Mouse (Mus musculus): Measurements from ENCODE around the gene Fam198a. TPM values are rescaled to one million over a fixed set of nuclear protein-coding genes. Genes with fewer than 3 reads are reported as not detected.

Gene Fam198a
- total and polyA plus RNA-seq, 3 experiments: 0.12 to 0.26 TPM; not detected in 1

DNA sequence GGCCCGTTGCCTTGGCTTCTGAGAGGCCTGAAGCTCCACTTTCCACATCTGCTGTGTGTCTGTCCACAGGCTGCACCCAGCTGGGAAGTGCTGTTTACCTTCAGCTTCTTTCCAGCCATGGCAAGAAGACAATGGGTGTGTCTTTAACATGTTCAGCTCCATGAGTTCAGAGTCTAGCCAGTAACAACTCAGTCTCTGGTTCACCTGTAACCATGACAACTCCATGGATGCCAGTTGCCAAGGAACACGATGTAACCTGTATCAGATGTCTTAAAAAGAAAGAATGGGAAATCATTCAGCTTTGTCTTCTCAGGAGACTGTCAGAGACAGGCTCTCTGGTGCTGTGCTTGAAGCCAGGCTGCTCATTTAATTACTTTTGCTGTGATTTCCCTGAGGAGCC is 58.1 kb downstream of the Fam198a start:
- Histone ChIP-seq H3K27ac (ENCODE audit: control insufficient read depth, low read depth, low read length) (no peak overlapping the region), H3K9ac (ENCODE audit: control insufficient read depth, low read depth, low read length, poor library complexity, severe bottlenecking) (no peak overlapping the region), H3K4me1 (ENCODE audit: control insufficient read depth in 1 of 2, insufficient read depth in 2 of 2, low read length in 2 of 2) (no peaks in the 10 kb centered on the region), H3K27me3 (ENCODE audit: control insufficient read depth in 1 of 2, insufficient read depth in 2 of 2, low read length in 2 of 2) (no peaks in the 10 kb centered on the region), H3K79me2 (ENCODE audit: control insufficient read depth, insufficient read depth, low read length, poor library complexity) (no peaks in the 10 kb centered on the region), H3K36me3 (ENCODE audit: control insufficient read depth in 1 of 2, insufficient read depth in 2 of 2, low read length in 2 of 2) (no peaks in the 10 kb centered on the region), H3K4me3 (ENCODE audit: control insufficient read depth in 1 of 2, insufficient read depth in 1 of 2, low read depth in 2 of 2, low read length in 2 of 2) (no peak overlapping the region), H3K9me3 (replicated peaks; ENCODE audit: insufficient read depth, low read length) (no peaks in the 10 kb centered on the region)
- TF ChIP-seq BHLHE40 (IDR thresholded peaks at IDR 0.05; ENCODE audit: borderline replicate concordance, low read depth, low read length) (no peak), ZMIZ1 (IDR thresholded peaks at IDR 0.05; ENCODE audit: low read depth, low read length) (no peak), POLR2AphosphoS5 (IDR thresholded peaks at IDR 0.05; ENCODE audit: borderline replicate concordance, low read depth, low read length) (no peak), MAX (IDR thresholded peaks at IDR 0.05; ENCODE audit: low read length) (no peak), SIN3A (IDR thresholded peaks at IDR 0.05; ENCODE audit: low read length) (no peak), GATA1 (IDR thresholded peaks at IDR 0.05; ENCODE audit: low read depth, low read length) (no peak), CHD1 (IDR thresholded peaks at IDR 0.05; ENCODE audit: low read depth, low read length) (no peak), UBTF (IDR thresholded peaks at IDR 0.05; ENCODE audit: borderline replicate concordance, insufficient read depth, low read depth, low read length) (no peak), SMC3 (IDR thresholded peaks at IDR 0.05; ENCODE audit: low read depth, low read length) (no peak), USF2 (IDR thresholded peaks at IDR 0.05; ENCODE audit: borderline replicate concordance in 1 of 2, insufficient read depth in 1 of 2, low read depth in 1 of 2, low read length in 2 of 2) (no peak), MYC (IDR thresholded peaks at IDR 0.05; ENCODE audit: low read depth, low read length) (no peak), E2F4 (IDR thresholded peaks at IDR 0.05; ENCODE audit: borderline replicate concordance, low read depth, low read length) (no peak), RAD21 (IDR thresholded peaks at IDR 0.05; ENCODE audit: low read depth, low read length) (no peak), CTCF (IDR thresholded peaks at IDR 0.05 in 2 of 3, conservative IDR thresholded peaks at IDR 0.05 in 1 of 3; ENCODE audit: control insufficient read depth in 1 of 3, insufficient read depth in 1 of 3, low read depth in 2 of 3, low read length in 3 of 3, poor library complexity in 1 of 3, severe bottlenecking in 1 of 3) (no peak), CHD2 (IDR thresholded peaks at IDR 0.05; ENCODE audit: low read length) (no peak), KAT2A (conservative IDR thresholded peaks at IDR 0.05; ENCODE audit: low read depth, low read length) (no peak)
- no peak for DNase-seq (ENCODE audit: low read depth, low spot score)

DNA sequence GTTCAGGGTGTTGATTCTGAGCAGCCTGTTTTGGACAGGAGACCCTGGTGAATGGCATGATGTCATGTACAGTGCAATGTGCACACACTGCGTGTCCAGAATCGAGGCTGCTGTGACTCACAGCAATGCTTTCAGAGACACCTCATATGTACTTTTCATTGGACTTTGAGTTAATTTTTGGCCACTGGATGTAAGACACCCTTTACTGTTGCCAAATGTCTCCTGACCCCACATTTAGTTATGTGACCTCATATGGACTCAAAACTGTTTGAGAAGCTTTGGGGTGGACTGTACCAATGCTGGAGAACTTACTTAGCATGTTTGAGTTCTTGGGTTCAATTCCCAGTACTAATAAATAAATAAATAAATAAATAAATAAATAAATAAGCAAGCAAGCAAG is 60.0 kb downstream of the Fam198a start:
- H3K27me3 ChIP-seq (ENCODE audit: control insufficient read depth in 1 of 2, insufficient read depth in 2 of 2, low read length in 2 of 2): no peaks in the 10 kb centered on the region
- no peak overlapping the region for H3K4me3 ChIP-seq (ENCODE audit: control insufficient read depth in 1 of 2, insufficient read depth in 1 of 2, low read depth in 2 of 2, low read length in 2 of 2)
- no peaks in the 10 kb centered on the region for H3K79me2 ChIP-seq (ENCODE audit: control insufficient read depth, insufficient read depth, low read length, poor library complexity)
- H3K4me1 ChIP-seq (ENCODE audit: control insufficient read depth in 1 of 2, insufficient read depth in 2 of 2, low read length in 2 of 2): no peaks in the 10 kb centered on the region
- DNase-seq (ENCODE audit: low read depth, low spot score): no peak
- H3K9ac ChIP-seq (ENCODE audit: control insufficient read depth, low read depth, low read length, poor library complexity, severe bottlenecking): no peak overlapping the region
- no peak overlapping the region for H3K27ac ChIP-seq (ENCODE audit: control insufficient read depth, low read depth, low read length)
- TF ChIP-seq NRF1 (IDR thresholded peaks at IDR 0.05; ENCODE audit: insufficient read depth, low read depth, low read length, poor library complexity, severe bottlenecking): no peak
- TF ChIP-seq SIN3A (IDR thresholded peaks at IDR 0.05; ENCODE audit: low read length): no peak
- TF ChIP-seq ZNF384 (IDR thresholded peaks at IDR 0.05; ENCODE audit: low read depth, low read length): no peak
- no peak for TF ChIP-seq SMC3 (IDR thresholded peaks at IDR 0.05; ENCODE audit: low read depth, low read length)
- TF ChIP-seq ZC3H11A (IDR thresholded peaks at IDR 0.05; ENCODE audit: low read depth, low read length): no peak
- no peak for TF ChIP-seq NELFE (IDR thresholded peaks at IDR 0.05; ENCODE audit: low read depth, low read length)
- TF ChIP-seq TCF12 (IDR thresholded peaks at IDR 0.05; ENCODE audit: low read depth, low read length): no peak
- TF ChIP-seq GABPA (IDR thresholded peaks at IDR 0.05; ENCODE audit: low read depth, low read length): no peak
- no peak for TF ChIP-seq CTCF (IDR thresholded peaks at IDR 0.05 in 2 of 3, conservative IDR thresholded peaks at IDR 0.05 in 1 of 3; ENCODE audit: control insufficient read depth in 1 of 3, insufficient read depth in 1 of 3, low read depth in 2 of 3, low read length in 3 of 3, poor library complexity in 1 of 3, severe bottlenecking in 1 of 3)
- no peak for TF ChIP-seq UBTF (IDR thresholded peaks at IDR 0.05; ENCODE audit: borderline replicate concordance, insufficient read depth, low read depth, low read length)
- no peak for TF ChIP-seq CHD2 (IDR thresholded peaks at IDR 0.05; ENCODE audit: low read length)
- no peak for TF ChIP-seq BHLHE40 (IDR thresholded peaks at IDR 0.05; ENCODE audit: borderline replicate concordance, low read depth, low read length)
- no peaks in the 10 kb centered on the region for H3K36me3 ChIP-seq (ENCODE audit: control insufficient read depth in 1 of 2, insufficient read depth in 2 of 2, low read length in 2 of 2)
- no peaks in the 10 kb centered on the region for H3K9me3 ChIP-seq (replicated peaks; ENCODE audit: insufficient read depth, low read length)

Data from MEL (cell line).